Mouse (Mus musculus): ENCODE measurements around the gene Atp13a2. TPM values are rescaled to one million over a fixed set of nuclear protein-coding genes. Genes with fewer than 3 reads are reported as not detected.

Gene Atp13a2
- total and polyA plus RNA-seq, 3 experiments, result 21.4 to 67.7 (median 22.3) TPM

- Histone ChIP-seq H3K36me3 (replicated peaks) (peaks cover 30% of the 10 kb centered on the region), H3K4me1 (ENCODE audit: insufficient read depth, low read depth, low read length) (0 out of 2 replicates have a peak, but pooled peaks cover 3% of the 10 kb centered on the region), H3K4me3 (ENCODE audit: low read depth, low read length) (no peak within 1 kb of the TSS), H3K27me3 (ENCODE audit: insufficient read depth, low read length) (peaks cover 33% of the 10 kb centered on the region; the same call in 1 of the 2 replicates), H3K9me3 (replicated peaks) (no peaks in the 10 kb centered on the region)
- DNase-seq (ENCODE audit: low spot score) (no peak), ATAC-seq (ENCODE audit: extremely low read depth, insufficient number of reproducible peaks, low FRiP score, poor library complexity, severe bottlenecking) (no peak)
- TF ChIP-seq TAL1 (conservative IDR thresholded peaks at IDR 0.05; ENCODE audit: low read depth, low read length) (no peak), GATA2 (IDR thresholded peaks at IDR 0.05; ENCODE audit: borderline replicate concordance, low read depth, low read length) (no peak), GATA1 (IDR thresholded peaks at IDR 0.05; ENCODE audit: borderline replicate concordance, low read length) (no peak), POLR2AphosphoS5 (IDR thresholded peaks at IDR 0.05; ENCODE audit: insufficient replicate concordance, low read depth, low read length) (no peak), CTCF (IDR thresholded peaks at IDR 0.05; ENCODE audit: low read depth, low read length) (no peak)
Observed at GRCm38 (mm10) chr4:141010118-141010517, 23.4 kb downstream of the Atp13a2 start, which contains the start of gene Mfap2. Mfap2 (plus strand) TSS chr4:141010418.

GRCm38 (mm10) chr4:141010526-141010925, 23.9 kb downstream of the Atp13a2 start:
- peaks cover 38% of the 10 kb centered on the region; the same call in 1 of the 2 replicates for H3K27me3 ChIP-seq (ENCODE audit: insufficient read depth, low read length)
- peaks cover 26% of the 10 kb centered on the region for H3K36me3 ChIP-seq (replicated peaks)
- TF ChIP-seq POLR2AphosphoS5 (IDR thresholded peaks at IDR 0.05; ENCODE audit: insufficient replicate concordance, low read depth, low read length) (no peak), GATA1 (IDR thresholded peaks at IDR 0.05; ENCODE audit: borderline replicate concordance, low read length) (no peak), GATA2 (IDR thresholded peaks at IDR 0.05; ENCODE audit: borderline replicate concordance, low read depth, low read length) (no peak), TAL1 (conservative IDR thresholded peaks at IDR 0.05; ENCODE audit: low read depth, low read length) (no peak), CTCF (IDR thresholded peaks at IDR 0.05; ENCODE audit: low read depth, low read length) (no peak)
- DNase-seq (ENCODE audit: low spot score) (no peak), ATAC-seq (ENCODE audit: extremely low read depth, insufficient number of reproducible peaks, low FRiP score, poor library complexity, severe bottlenecking) (no peak)
- H3K9me3 ChIP-seq (replicated peaks), result no peaks in the 10 kb centered on the region
- H3K4me1 ChIP-seq (ENCODE audit: insufficient read depth, low read depth, low read length), result 0 out of 2 replicates have a peak, but pooled peaks cover 3% of the 10 kb centered on the region
- H3K4me3 ChIP-seq (ENCODE audit: low read depth, low read length), result no peak overlapping the region

- no peak overlapping the region for H3K4me3 ChIP-seq (ENCODE audit: low read depth, low read length)
- H3K9me3 ChIP-seq (replicated peaks), result no peaks in the 10 kb centered on the region
- no peak for ATAC-seq (ENCODE audit: extremely low read depth, insufficient number of reproducible peaks, low FRiP score, poor library complexity, severe bottlenecking)
- no peak for TF ChIP-seq TAL1 (conservative IDR thresholded peaks at IDR 0.05; ENCODE audit: low read depth, low read length)
- no peak for TF ChIP-seq GATA2 (IDR thresholded peaks at IDR 0.05; ENCODE audit: borderline replicate concordance, low read depth, low read length)
- no peak for TF ChIP-seq GATA1 (IDR thresholded peaks at IDR 0.05; ENCODE audit: borderline replicate concordance, low read length)
- TF ChIP-seq POLR2AphosphoS5 (IDR thresholded peaks at IDR 0.05; ENCODE audit: insufficient replicate concordance, low read depth, low read length), result no peak
- no peak for TF ChIP-seq CTCF (IDR thresholded peaks at IDR 0.05; ENCODE audit: low read depth, low read length)
- 0 out of 2 replicates have a peak, but pooled peaks cover 3% of the 10 kb centered on the region for H3K4me1 ChIP-seq (ENCODE audit: insufficient read depth, low read depth, low read length)
- no peak for DNase-seq (ENCODE audit: low spot score)
- H3K36me3 ChIP-seq (replicated peaks), result peaks cover 22% of the 10 kb centered on the region
- peaks cover 39% of the 10 kb centered on the region; the same call in 1 of the 2 replicates for H3K27me3 ChIP-seq (ENCODE audit: insufficient read depth, low read length)
Observed at GRCm38 (mm10) chr4:141010941-141011429, 24.3 kb downstream of the Atp13a2 start.

- H3K27me3 ChIP-seq (ENCODE audit: insufficient read depth, low read length), result peaks cover 41% of the 10 kb centered on the region; the same call in 1 of the 2 replicates
- 0 out of 2 replicates have a peak, but pooled peaks cover 3% of the 10 kb centered on the region for H3K4me1 ChIP-seq (ENCODE audit: insufficient read depth, low read depth, low read length)
- no peak for TF ChIP-seq TAL1 (conservative IDR thresholded peaks at IDR 0.05; ENCODE audit: low read depth, low read length)
- TF ChIP-seq CTCF (IDR thresholded peaks at IDR 0.05; ENCODE audit: low read depth, low read length), result no peak
- TF ChIP-seq GATA1 (IDR thresholded peaks at IDR 0.05; ENCODE audit: borderline replicate concordance, low read length), result no peak
- TF ChIP-seq POLR2AphosphoS5 (IDR thresholded peaks at IDR 0.05; ENCODE audit: insufficient replicate concordance, low read depth, low read length), result no peak
- TF ChIP-seq GATA2 (IDR thresholded peaks at IDR 0.05; ENCODE audit: borderline replicate concordance, low read depth, low read length), result no peak
- no peak overlapping the region for H3K4me3 ChIP-seq (ENCODE audit: low read depth, low read length)
- H3K36me3 ChIP-seq (replicated peaks), result peaks cover 14% of the 10 kb centered on the region
- no peaks in the 10 kb centered on the region for H3K9me3 ChIP-seq (replicated peaks)
- DNase-seq (ENCODE audit: low spot score) (no peak), ATAC-seq (ENCODE audit: extremely low read depth, insufficient number of reproducible peaks, low FRiP score, poor library complexity, severe bottlenecking) (no peak)
Observed at GRCm38 (mm10) chr4:141011556-141012328, 25.1 kb downstream of the Atp13a2 start.

- H3K27me3 ChIP-seq (ENCODE audit: insufficient read depth, low read length), result peaks cover 44% of the 10 kb centered on the region; the same call in 1 of the 2 replicates
- no peak for DNase-seq (ENCODE audit: low spot score)
- TF ChIP-seq CTCF (IDR thresholded peaks at IDR 0.05; ENCODE audit: low read depth, low read length), result no peak
- no peak for TF ChIP-seq POLR2AphosphoS5 (IDR thresholded peaks at IDR 0.05; ENCODE audit: insufficient replicate concordance, low read depth, low read length)
- no peak for TF ChIP-seq GATA1 (IDR thresholded peaks at IDR 0.05; ENCODE audit: borderline replicate concordance, low read length)
- TF ChIP-seq TAL1 (conservative IDR thresholded peaks at IDR 0.05; ENCODE audit: low read depth, low read length), result no peak
- no peak for TF ChIP-seq GATA2 (IDR thresholded peaks at IDR 0.05; ENCODE audit: borderline replicate concordance, low read depth, low read length)
Observed at GRCm38 (mm10) chr4:141012558-141012957, 25.9 kb downstream of the Atp13a2 start.

GRCm38 (mm10) chr4:141014114-141014513, 27.4 kb downstream of the Atp13a2 start:
- Histone ChIP-seq H3K4me3 (ENCODE audit: low read depth, low read length) (no peak overlapping the region), H3K36me3 (replicated peaks) (no peaks in the 10 kb centered on the region), H3K4me1 (ENCODE audit: insufficient read depth, low read depth, low read length) (no peaks in the 10 kb centered on the region; the same call in 1 of the 2 replicates), H3K27me3 (ENCODE audit: insufficient read depth, low read length) (peaks cover 51% of the 10 kb centered on the region; the same call in 1 of the 2 replicates), H3K9me3 (replicated peaks) (no peaks in the 10 kb centered on the region)
- DNase-seq (ENCODE audit: low spot score) (no peak), ATAC-seq (ENCODE audit: extremely low read depth, insufficient number of reproducible peaks, low FRiP score, poor library complexity, severe bottlenecking) (no peak)
- TF ChIP-seq CTCF (IDR thresholded peaks at IDR 0.05; ENCODE audit: low read depth, low read length) (no peak), GATA1 (IDR thresholded peaks at IDR 0.05; ENCODE audit: borderline replicate concordance, low read length) (no peak), POLR2AphosphoS5 (IDR thresholded peaks at IDR 0.05; ENCODE audit: insufficient replicate concordance, low read depth, low read length) (no peak), TAL1 (conservative IDR thresholded peaks at IDR 0.05; ENCODE audit: low read depth, low read length) (no peak), GATA2 (IDR thresholded peaks at IDR 0.05; ENCODE audit: borderline replicate concordance, low read depth, low read length) (no peak)

More at GRCm38 (mm10) chr4:141012558-141012957, 25.9 kb downstream of the Atp13a2 start:
- Histone ChIP-seq H3K9me3 (replicated peaks) (no peaks in the 10 kb centered on the region), H3K4me3 (ENCODE audit: low read depth, low read length) (no peak overlapping the region), H3K36me3 (replicated peaks) (peaks cover 8% of the 10 kb centered on the region), H3K4me1 (ENCODE audit: insufficient read depth, low read depth, low read length) (0 out of 2 replicates have a peak, but pooled peaks cover 3% of the 10 kb centered on the region)
- ATAC-seq (ENCODE audit: extremely low read depth, insufficient number of reproducible peaks, low FRiP score, poor library complexity, severe bottlenecking), result no peak

Measured in G1E (cell line).